Mouse (Mus musculus): ENCODE measurements around the gene Zfp473.
A peak's percentile ranks its signal among the peaks of the same experiment; 100 is the strongest.
"Not testable (repeated sequence)": the region's sequence is repeated elsewhere in the genome, so short reads cannot be mapped to it uniquely, and the experiment has no call there.

The Zfp473 gene

GRCm38 (mm10) chr7:44722058-44722457 is 28.8 kb downstream of the Zfp473 start:
- DNase-seq (ENCODE audit: extremely low read depth, low read depth) = no peak

- DNase-seq (ENCODE audit: extremely low read depth, low read depth) = no peak
Observed at GRCm38 (mm10) chr7:44709881-44710280, 41.0 kb downstream of the Zfp473 start.

DNA sequence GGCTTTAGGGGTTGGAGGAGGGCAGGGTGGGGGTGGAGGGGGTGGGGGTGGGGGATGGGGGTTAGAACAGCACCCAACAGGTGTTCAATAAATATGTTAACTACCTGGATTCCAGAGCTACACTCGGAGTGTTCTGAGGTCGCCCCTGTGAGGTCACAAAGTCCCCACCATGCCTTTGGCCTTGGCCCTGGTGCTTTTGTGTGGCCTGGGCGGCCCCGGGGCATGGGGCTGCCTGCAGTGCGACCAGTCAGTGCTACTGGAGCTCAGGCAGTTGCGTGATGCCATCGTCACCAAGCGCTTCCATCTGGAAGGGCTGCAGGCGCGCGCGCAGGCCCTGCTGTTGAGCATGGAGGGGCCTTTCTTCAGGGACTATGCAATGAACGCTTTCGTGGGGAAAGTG is 42.3 kb downstream of the Zfp473 start, which contains the start of gene Izumo2:
Izumo2 (plus strand) TSS at position 169 of the 400 bp plus-strand sequence.
- no peak for DNase-seq (ENCODE audit: extremely low read depth, low read depth)

- not testable (repeated sequence) for DNase-seq (ENCODE audit: extremely low read depth, low read depth)
Observed at GRCm38 (mm10) chr7:44708093-44708492, 42.8 kb downstream of the Zfp473 start.

DNA sequence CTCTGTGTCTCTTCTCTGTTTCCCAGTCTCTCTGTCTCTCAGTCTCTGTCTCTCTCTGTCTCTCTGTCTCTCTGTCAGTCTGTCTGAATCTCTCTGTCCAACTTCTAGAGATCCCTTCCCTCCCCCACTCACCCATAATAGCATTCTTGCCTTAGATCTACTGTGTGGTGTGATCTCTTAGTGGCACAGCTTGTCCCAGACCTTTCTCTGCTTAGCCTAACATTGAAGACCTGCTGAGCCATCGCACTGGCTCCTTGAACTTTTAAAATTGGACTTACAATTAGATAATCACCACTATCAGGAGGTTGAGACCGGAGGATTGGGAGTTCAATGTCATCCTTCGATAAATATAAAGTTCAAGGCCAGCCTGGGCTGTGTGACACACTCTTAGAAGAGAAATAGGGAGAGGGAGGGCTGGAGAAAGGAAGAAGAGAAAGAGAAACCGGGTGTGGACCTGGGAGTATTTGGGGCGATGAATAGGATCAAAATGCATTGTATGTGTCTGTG is 43.6 kb downstream of the Zfp473 start:
- DNase-seq (ENCODE audit: extremely low read depth, low read depth) = no peak

- DNase-seq (ENCODE audit: extremely low read depth, low read depth) = no peak
Observed at GRCm38 (mm10) chr7:44706322-44706721, 44.5 kb downstream of the Zfp473 start.

DNA sequence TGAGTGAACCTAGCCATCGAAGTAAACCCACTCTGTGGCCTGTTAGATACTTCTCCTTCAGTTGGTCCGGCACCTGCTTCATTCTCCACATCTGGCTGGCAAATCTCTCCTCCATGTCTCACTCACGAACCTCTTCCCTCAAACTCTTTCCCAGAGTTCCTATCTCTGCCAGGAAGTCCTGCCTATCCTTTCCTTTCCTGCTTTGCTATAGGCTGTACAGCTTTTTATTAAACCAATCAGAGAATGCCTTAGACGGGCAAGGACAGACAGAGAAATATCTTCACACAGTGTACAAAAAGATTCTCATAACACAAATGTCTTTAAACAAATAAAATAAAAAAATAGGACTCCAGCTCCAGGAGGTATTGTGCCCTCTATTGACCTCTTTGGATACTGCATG is 45.8 kb downstream of the Zfp473 start:
- DNase-seq (ENCODE audit: extremely low read depth, low read depth) = no peak

DNA sequence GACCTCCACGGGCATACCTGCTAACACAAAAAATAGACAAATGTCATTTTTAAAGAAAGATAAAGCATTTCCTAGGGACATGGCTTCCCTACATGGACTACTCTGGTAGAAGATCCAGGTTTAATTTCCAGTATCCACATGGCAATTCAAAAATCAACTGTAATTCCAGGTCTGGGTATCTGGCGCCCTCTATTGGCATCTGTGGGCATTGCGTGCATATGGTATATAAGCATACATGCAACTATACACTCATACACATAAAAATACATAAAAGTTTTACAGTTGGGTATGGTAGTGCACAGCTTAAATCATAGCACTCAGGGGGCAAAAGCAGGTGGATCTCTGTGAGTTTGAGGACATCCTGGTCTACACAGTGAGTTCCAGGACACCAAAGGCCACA is 46.5 kb downstream of the Zfp473 start:
- peak; percentile 15 for DNase-seq (ENCODE audit: extremely low read depth, low read depth)

DNA sequence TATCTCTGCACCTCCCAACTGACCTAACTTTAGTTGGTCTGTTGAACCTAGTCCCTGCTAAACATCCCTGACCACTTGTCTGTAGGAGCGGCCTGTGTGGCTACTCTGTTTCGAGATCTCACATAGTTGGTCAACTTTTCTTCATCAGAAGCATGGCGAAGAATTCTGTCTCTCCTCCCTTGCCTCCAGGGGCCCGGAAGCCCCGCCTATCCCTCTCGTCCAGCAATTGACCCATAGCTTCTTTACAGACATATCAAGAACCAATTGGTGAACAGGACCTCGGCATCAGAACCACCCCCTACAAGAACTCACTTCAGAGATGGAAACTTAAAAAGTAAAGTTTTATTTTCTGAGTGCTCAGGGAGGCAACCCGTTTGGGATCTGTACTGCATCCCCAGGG is 47.9 kb downstream of the Zfp473 start:
- DNase-seq (ENCODE audit: extremely low read depth, low read depth) = no peak

DNA sequence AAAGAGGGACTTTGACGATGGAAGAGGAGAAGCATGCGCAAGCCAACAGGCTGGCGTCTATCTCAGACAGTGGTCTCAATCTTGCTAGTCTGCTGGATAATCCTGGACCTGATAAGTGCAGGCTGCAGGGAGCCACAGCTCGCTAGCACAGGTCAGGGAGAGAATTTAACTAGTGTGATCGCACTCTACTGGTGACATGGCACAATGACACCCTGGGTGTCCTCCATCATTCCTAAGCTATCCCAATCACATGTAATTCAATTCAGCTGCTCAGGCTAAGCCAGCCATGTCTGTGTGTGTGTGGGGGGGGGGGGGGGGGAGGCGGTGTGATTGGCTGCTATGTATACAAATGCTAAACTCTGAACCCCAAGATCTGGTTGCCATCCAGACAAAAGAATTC is 48.9 kb downstream of the Zfp473 start:
- DNase-seq (ENCODE audit: extremely low read depth, low read depth) = peak; percentile 20

- DNase-seq (ENCODE audit: extremely low read depth, low read depth) = no peak
Observed at GRCm38 (mm10) chr7:44697980-44698379, 52.9 kb downstream of the Zfp473 start.

DNA sequence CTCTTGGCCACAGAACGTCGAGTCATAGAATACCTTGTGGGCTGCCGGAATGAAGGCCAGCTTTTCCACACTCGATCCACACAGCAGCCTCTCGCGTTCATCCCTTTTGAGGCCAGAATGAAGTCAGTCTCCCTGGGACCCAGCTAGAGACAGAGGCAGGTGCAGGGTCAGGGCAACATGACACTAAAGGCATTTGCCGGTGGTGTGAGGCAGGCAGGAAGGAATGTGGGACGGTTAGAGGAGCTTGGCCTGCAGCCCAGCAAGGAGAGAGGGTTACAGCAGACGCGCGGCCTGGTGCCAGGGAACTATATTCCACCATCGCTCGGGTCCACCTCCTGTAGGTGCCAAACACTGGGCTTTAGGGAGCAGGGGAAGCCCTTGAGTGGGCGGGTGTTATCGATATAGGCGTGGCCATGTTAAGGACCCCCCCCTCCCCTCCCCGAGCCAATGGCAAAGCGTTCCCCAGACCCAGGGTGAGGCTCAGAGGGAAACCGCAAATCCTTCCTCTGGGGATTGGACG is 53.6 kb downstream of the Zfp473 start:
- DNase-seq (ENCODE audit: extremely low read depth, low read depth) = no peak

GRCm38 (mm10) chr7:44695223-44695622 is 55.6 kb downstream of the Zfp473 start:
- no peak for DNase-seq (ENCODE audit: extremely low read depth, low read depth)

DNA sequence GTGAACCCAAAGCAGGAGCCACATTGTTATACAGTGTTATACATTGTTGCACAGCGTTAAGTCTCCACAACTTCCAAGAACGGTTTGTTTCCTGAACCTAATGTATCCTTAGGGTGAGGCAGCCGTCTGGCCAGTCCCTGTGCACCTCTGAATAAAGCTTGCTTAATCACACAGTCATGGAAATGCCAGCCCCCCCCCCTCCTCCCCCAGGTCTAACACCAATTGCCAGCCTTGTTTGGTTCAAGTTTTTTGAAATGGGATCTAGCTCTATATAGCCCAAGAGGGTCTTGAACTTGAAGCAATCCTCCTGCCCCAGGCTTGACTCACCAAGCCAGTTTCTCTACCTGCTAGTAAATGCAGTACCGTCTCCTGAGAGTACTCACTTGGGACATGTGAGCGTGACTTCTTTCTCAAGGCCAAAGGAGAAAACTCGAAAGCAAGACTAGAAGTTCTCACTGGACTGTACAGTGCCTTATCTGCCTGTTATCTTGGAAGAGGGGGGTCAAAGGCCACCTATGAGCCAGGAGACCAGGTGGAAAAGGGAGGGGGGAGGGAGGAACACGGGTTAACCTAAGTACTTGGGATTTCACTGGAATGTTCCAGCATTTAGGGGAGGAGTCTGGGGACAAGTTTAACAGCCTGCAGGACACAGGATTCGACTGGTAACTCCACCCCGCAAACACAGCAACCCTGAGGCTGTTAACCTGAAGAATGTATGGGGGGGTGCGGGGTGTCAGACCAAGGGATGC is 57.2 kb downstream of the Zfp473 start:
- no peak for DNase-seq (ENCODE audit: extremely low read depth, low read depth)

GRCm38 (mm10) chr7:44689331-44689730 is 61.5 kb downstream of the Zfp473 start:
- DNase-seq (ENCODE audit: extremely low read depth, low read depth) = no peak

- DNase-seq (ENCODE audit: extremely low read depth, low read depth) = no peak
Observed at GRCm38 (mm10) chr7:44688890-44689289, 62.0 kb downstream of the Zfp473 start.

GRCm38 (mm10) chr7:44685531-44686402 is 65.1 kb downstream of the Zfp473 start:
- no peak for DNase-seq (ENCODE audit: extremely low read depth, low read depth)

GRCm38 (mm10) chr7:44683656-44684055 is 67.2 kb downstream of the Zfp473 start:
- DNase-seq (ENCODE audit: extremely low read depth, low read depth) = no peak
